ENCODE assay signal across 16 mouse cellular contexts in the genomic region with DNA sequence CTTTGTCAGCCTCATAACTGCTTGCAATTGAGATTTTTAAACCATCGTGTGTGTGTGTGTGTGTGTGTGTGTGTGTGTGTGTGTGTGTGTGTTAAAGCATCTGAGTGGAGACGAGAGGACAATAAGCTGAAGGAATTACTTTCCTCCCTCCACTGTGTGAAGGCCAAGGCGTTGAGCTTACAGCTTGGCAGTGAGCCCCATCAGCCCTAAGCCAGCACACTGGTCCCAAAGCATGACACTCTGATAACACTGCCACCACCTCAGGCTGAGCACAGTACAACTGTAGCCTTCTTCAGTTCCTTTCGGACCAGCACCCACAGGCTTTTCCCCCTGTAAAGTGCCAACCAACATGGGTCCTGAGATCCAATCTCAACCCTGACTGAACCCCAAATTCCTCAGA.
A peak's percentile ranks its signal among the peaks of the same experiment; 100 is the strongest.
DNase-seq lines count a peak whose midpoint lies in the region; ATAC-seq lines count a peak whose summit lies in the region.
"Had no signal": no experiment of that assay in that cellular context is flagged by ENCODE, and none has a peak within 500 bp of the region (broad histone marks: within the 10 kb centered on the region; RNA-seq: fewer than 3 reads in every experiment).

No protein-coding gene starts in this region.

- 0 out of 2 replicates have a peak, but pooled peaks have one; percentile 16 for ATAC-seq in neural tube, embryonic 11.5 days (ENCODE audit: insufficient read depth, low FRiP score, low TSS enrichment)
- ATAC-seq in midbrain, embryonic 12.5 days (ENCODE audit: low FRiP score, low read depth) = no peak
- ATAC-seq: intestine, postnatal 0 days had no signal

- H3K4me1 ChIP-seq in neural tube, embryonic 11.5 days (ENCODE audit: control insufficient read depth, insufficient read depth, low read length) = peaks cover 10% of the 10 kb centered on the region
- H3K4me1 ChIP-seq in midbrain, embryonic 12.5 days = peaks cover 24% of the 10 kb centered on the region
- H3K4me1 ChIP-seq: liver, embryonic 15.5 days had no signal

- no peaks in the 10 kb centered on the region for H3K27me3 ChIP-seq in neural tube, embryonic 11.5 days (ENCODE audit: control insufficient read depth, insufficient read depth, low read length)
- H3K27me3 ChIP-seq in midbrain, embryonic 12.5 days = no peaks in the 10 kb centered on the region; the same call in 1 of the 2 replicates
- H3K27me3 ChIP-seq: liver, embryonic 15.5 days had no signal

- no peaks in the 10 kb centered on the region for H3K36me3 ChIP-seq in neural tube, embryonic 11.5 days (ENCODE audit: control insufficient read depth, insufficient read depth, low read length)
- no peaks in the 10 kb centered on the region for H3K36me3 ChIP-seq in midbrain, embryonic 12.5 days
- H3K36me3 ChIP-seq: embryonic facial prominence, embryonic 10.5 days; liver, embryonic 15.5 days had no signal

- no peak overlapping the region for H3K9ac ChIP-seq in neural tube, embryonic 11.5 days (ENCODE audit: low read length)
- no peak overlapping the region for H3K9ac ChIP-seq in midbrain, embryonic 12.5 days (replicated peaks)
- H3K9ac ChIP-seq: liver, embryonic 15.5 days had no signal

- DNase-seq in heart, adult 11 months = peak; percentile 88
- no peak for DNase-seq in heart, adult 8-10 months (ENCODE audit: low spot score)
- no peak for DNase-seq in neural tube, embryonic 11.5 days (ENCODE audit: low spot score)
- no peak for DNase-seq in neural tube, embryonic 10.5 days (ENCODE audit: extremely low spot score, low spot score)
- no peak for DNase-seq in kidney, adult 8-10 months
- no peak for DNase-seq in lung, postnatal 14 days
- no peak for DNase-seq in cerebellum, adult 18-20 months
- DNase-seq: gastrocnemius, adult 2 months; kidney, postnatal 14 days; lung, postnatal 4 days; right cerebral cortex, postnatal 4 days; thymus, postnatal 14 days had no signal

- WGBS in neural tube, embryonic 11.5 days = 66% methylated on average over 4 of the region's 4 CpGs
- 65% methylated on average over 4 of the region's 4 CpGs for WGBS in midbrain, embryonic 12.5 days

- H3K27ac ChIP-seq in neural tube, embryonic 11.5 days (ENCODE audit: low read depth, low read length) = 0 out of 2 replicates have a peak overlapping the region, but pooled peaks have one; percentile 27
- H3K27ac ChIP-seq in midbrain, embryonic 12.5 days (replicated peaks) = peak overlapping the region; percentile 52
- H3K27ac ChIP-seq: gastrocnemius, adult 2 months; liver, embryonic 15.5 days had no signal

- H3K9me3 ChIP-seq in neural tube, embryonic 11.5 days (ENCODE audit: control insufficient read depth, low read length) = no peaks in the 10 kb centered on the region
- H3K9me3 ChIP-seq in midbrain, embryonic 12.5 days = no peaks in the 10 kb centered on the region
- H3K9me3 ChIP-seq: embryonic facial prominence, embryonic 10.5 days; liver, embryonic 15.5 days had no signal

- no peak overlapping the region for H3K4me2 ChIP-seq in neural tube, embryonic 11.5 days (ENCODE audit: low read depth)
- H3K4me2 ChIP-seq in midbrain, embryonic 12.5 days (replicated peaks) = no peak overlapping the region
- H3K4me2 ChIP-seq: liver, embryonic 15.5 days had no signal

- H3K4me3 ChIP-seq in neural tube, embryonic 11.5 days (ENCODE audit: low read depth, low read length) = no peak overlapping the region
- H3K4me3 ChIP-seq in midbrain, embryonic 12.5 days = no peak overlapping the region
- H3K4me3 ChIP-seq: embryonic facial prominence, embryonic 10.5 days; gastrocnemius, adult 2 months; liver, embryonic 15.5 days had no signal
